Mouse (Mus musculus): ENCODE data around the gene Klk1b1.
"Not testable (repeated sequence)": the region's sequence is repeated elsewhere in the genome, so short reads cannot be mapped to it uniquely, and the experiment has no call there.

Klk1b1 gene

DNA sequence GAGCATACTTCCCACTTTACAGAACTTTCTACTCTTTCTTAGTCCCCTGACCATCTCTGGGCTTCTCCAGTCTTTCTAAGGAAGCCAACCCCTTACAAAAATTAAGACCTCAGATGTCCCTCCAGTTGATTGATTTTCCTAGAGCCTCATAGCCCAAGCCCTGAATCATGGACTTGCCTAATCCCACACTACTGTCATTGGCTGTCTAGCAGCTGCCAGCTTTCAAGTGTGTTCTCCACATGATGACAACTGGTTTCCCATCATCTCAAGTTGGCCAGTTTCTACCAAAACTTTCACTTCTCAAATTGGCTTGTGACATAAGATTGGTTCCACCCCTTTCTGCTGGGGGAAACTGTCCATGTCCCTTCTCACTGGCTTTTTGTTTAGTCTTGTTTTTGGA is 38.3 kb downstream of the Klk1b1 start:
- no peak for DNase-seq (ENCODE audit: low spot score in 2 of 2)

DNA sequence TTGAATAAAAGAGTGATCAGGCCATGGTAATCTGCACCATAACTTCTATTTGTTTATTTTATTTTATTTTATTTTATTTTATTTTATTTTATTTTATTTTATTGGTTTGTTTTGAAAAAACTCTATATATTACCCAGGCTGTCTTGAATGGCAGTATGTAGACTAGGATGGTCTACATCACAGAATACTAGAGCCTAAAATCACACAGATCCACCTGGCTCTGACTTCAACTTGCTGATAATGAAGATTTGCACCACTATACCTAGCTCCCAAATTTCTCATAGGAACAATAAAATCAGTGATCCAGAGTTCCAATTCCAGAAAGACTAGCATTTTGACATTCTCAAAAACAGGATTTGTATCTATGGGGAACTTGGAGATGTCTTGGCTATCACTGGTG is 45.3 kb downstream of the Klk1b1 start, which contains the start of gene Klk1b26:
Klk1b26 (plus strand) TSS at position 301 of the 400 bp plus-strand sequence.
- DNase-seq (ENCODE audit: low spot score in 2 of 2), result not testable (repeated sequence)

DNA sequence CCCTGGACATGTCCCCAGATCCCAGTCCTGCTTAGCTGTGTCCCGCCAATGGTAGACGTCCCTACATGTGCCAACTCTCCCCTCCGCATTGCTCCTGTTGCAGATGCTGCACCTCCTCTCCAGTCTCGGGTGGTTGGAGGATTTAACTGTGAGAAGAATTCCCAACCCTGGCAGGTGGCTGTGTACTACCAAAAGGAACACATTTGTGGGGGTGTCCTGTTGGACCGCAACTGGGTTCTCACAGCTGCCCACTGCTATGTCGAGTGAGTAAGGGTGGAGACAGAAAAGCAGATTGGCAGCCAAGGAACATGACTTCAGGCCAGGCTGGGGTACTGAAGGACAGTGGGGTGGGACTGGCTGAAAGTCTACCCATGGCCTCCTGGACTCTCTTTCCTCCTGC is 48.1 kb downstream of the Klk1b1 start:
- not testable (repeated sequence) for DNase-seq (ENCODE audit: low spot score in 2 of 2)

DNA sequence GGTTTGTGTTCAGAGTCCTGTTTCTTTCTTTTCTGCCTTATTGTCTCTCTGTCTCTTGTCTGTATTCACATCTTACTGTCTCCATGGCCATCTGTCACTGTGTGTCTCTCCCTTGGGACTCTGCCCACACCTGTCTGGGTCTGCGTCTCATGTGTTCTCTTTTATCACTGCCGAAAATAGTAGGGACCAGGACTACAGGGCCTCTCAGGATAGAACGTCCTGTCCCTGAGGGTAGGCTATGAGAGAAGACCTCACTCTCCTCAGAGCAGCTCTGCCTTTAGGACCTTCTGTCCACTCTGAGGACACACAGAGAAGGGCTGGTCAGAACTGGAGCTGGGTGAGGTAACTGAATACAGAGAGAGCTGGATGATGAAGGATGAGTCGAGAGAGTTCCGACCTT is 48.5 kb downstream of the Klk1b1 start:
- no peak for DNase-seq (ENCODE audit: low spot score in 2 of 2)
